Mouse (Mus musculus): ENCODE results near the gene Snapc1. TPM values are rescaled to one million over a fixed set of nuclear protein-coding genes. Genes with fewer than 3 reads are reported as not detected.

Gene Snapc1
- total RNA-seq (2021): 10 to 100 TPM; 40.6 to 43.2 TPM

- intact Hi-C loops (cut with DNase I): loop anchor here (5.0 kb wide), 1 partner anchor 257 kb away; no protein-coding TSS in a partner anchor
- peak; percentile 98 to 99 for DNase-seq (ENCODE audit: low spot score in 2 of 2)
These were observed at the start of gene Snapc1 for GRCm38 (mm10) chr12:73964291-73965281. Gene Snapc1, plus strand, starts transcription at chr12:73964481.

GRCm38 (mm10) chr12:73918479-73918878 is 45.8 kb upstream of the Snapc1 start:
- intact Hi-C loops (cut with DNase I): no loop called here
- DNase-seq (ENCODE audit: low spot score in 2 of 2): no peak

- intact Hi-C loops (cut with DNase I): no loop called here
- no peak for DNase-seq (ENCODE audit: low spot score in 2 of 2)
These were observed 34.0 kb upstream of the Snapc1 start for GRCm38 (mm10) chr12:73930266-73930665.

GRCm38 (mm10) chr12:73931274-73931673 is 33.0 kb upstream of the Snapc1 start:
- DNase-seq (ENCODE audit: low spot score in 2 of 2): peak in 1 of 2 experiments; percentile 27

GRCm38 (mm10) chr12:73934528-73934927 is 29.8 kb upstream of the Snapc1 start:
- intact Hi-C loops (cut with DNase I): no loop called here
- no peak for DNase-seq (ENCODE audit: low spot score in 2 of 2)

More at GRCm38 (mm10) chr12:73931274-73931673, 33.0 kb upstream of the Snapc1 start:
- intact Hi-C loops (cut with DNase I): no loop called here

GRCm38 (mm10) chr12:73937353-73937752 is 26.9 kb upstream of the Snapc1 start, which contains the start of gene Gm49321:
Gene Gm49321, plus strand, starts transcription at chr12:73937653.
- no peak for DNase-seq (ENCODE audit: low spot score in 2 of 2)
- intact Hi-C loops (cut with DNase I): loop anchor here (5.0 kb wide), 1 partner anchor 35 kb away; no protein-coding TSS in a partner anchor

- intact Hi-C loops (cut with DNase I): loop anchor here (5.0 kb wide), 1 partner anchor 33 kb away; no protein-coding TSS in a partner anchor
These were observed 24.7 kb upstream of the Snapc1 start for GRCm38 (mm10) chr12:73939542-73939941.

GRCm38 (mm10) chr12:73948415-73948814 is 15.9 kb upstream of the Snapc1 start:
- DNase-seq (ENCODE audit: low spot score in 2 of 2): no peak
- intact Hi-C loops (cut with DNase I): no loop called here

More at GRCm38 (mm10) chr12:73939542-73939941, 24.7 kb upstream of the Snapc1 start:
- no peak for DNase-seq (ENCODE audit: low spot score in 2 of 2)

GRCm38 (mm10) chr12:73949318-73950058 is 14.8 kb upstream of the Snapc1 start:
- intact Hi-C loops (cut with DNase I): no loop called here
- DNase-seq (ENCODE audit: low spot score in 2 of 2): peak; percentile 57 to 67

- intact Hi-C loops (cut with DNase I): no loop called here
- DNase-seq (ENCODE audit: low spot score in 2 of 2): peak in 1 of 2 experiments; percentile 47
These were observed 11.4 kb upstream of the Snapc1 start for GRCm38 (mm10) chr12:73952879-73953278.

GRCm38 (mm10) chr12:73953420-73954186 is 10.7 kb upstream of the Snapc1 start:
- intact Hi-C loops (cut with DNase I): no loop called here
- no peak for DNase-seq (ENCODE audit: low spot score in 2 of 2)

- no peak for DNase-seq (ENCODE audit: low spot score in 2 of 2)
- intact Hi-C loops (cut with DNase I): no loop called here
These were observed 9.5 kb upstream of the Snapc1 start for GRCm38 (mm10) chr12:73954785-73955184.

- peak; percentile 27 to 67 for DNase-seq (ENCODE audit: low spot score in 2 of 2)
- intact Hi-C loops (cut with DNase I): no loop called here
These were observed 6.6 kb upstream of the Snapc1 start for GRCm38 (mm10) chr12:73957676-73958075.

- intact Hi-C loops (cut with DNase I): no loop called here
- DNase-seq (ENCODE audit: low spot score in 2 of 2): no peak
These were observed 5.5 kb upstream of the Snapc1 start for GRCm38 (mm10) chr12:73958830-73959229.

- DNase-seq (ENCODE audit: low spot score in 2 of 2): no peak
- intact Hi-C loops (cut with DNase I): loop anchor here (5.0 kb wide), 1 partner anchor 262 kb away; no protein-coding TSS in a partner anchor
These were observed 4.9 kb downstream of the Snapc1 start for GRCm38 (mm10) chr12:73969142-73969541.

- intact Hi-C loops (cut with DNase I): loop anchor here (5.0 kb wide), 1 partner anchor 37 kb away; the partner anchor contains the start of gene Gm49321
- DNase-seq (ENCODE audit: low spot score in 2 of 2): no peak
These were observed 10.3 kb downstream of the Snapc1 start for GRCm38 (mm10) chr12:73974584-73974983.

GRCm38 (mm10) chr12:73978144-73978543 is 13.9 kb downstream of the Snapc1 start:
- intact Hi-C loops (cut with DNase I): no loop called here
- no peak for DNase-seq (ENCODE audit: low spot score in 2 of 2)

GRCm38 (mm10) chr12:73979667-73980066 is 15.4 kb downstream of the Snapc1 start:
- intact Hi-C loops (cut with DNase I): no loop called here
- DNase-seq (ENCODE audit: low spot score in 2 of 2): no peak

- intact Hi-C loops (cut with DNase I): no loop called here
- DNase-seq (ENCODE audit: low spot score in 2 of 2): peak; percentile 75 to 91
These were observed 18.3 kb downstream of the Snapc1 start for GRCm38 (mm10) chr12:73982533-73982932.

Measured in left cerebral cortex, postnatal 25 days (tissue).